Mouse (Mus musculus) urinary bladder, adult 18-20 months (tissue): ENCODE measurements around the gene Galnt10.

Experiments
- DNase-seq, 2 experiments: peaks; one replicate each; pipeline ENCODE4 v3.0.0; 2022; ENCODE audit warnings: low spot score in 2 of 2, mixed read lengths in 2 of 2

Galnt10 gene

GRCm38 (mm10) chr11:57658214-57658613 lies 13.0 kb downstream of the Galnt10 start:
- no peak for DNase-seq

DNA sequence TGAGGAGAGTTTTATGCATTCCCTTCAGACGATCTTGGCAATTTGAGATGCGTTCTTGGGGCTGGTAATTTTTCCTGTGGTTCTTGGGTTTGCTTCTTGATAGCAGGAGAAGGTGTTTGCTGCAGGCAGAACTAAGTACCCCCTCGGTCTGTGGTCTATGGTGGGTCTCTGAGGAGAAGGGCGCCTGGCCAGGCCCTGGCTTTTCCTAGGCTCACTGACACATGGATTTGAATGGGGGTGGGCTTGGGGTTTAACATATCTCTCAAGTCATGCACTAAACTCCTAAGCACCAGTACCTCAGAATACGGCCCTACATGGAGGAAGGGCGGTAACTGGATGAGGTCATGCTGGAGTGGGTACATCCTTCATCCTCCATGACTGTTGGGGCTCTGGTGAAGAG lies 13.5 kb downstream of the Galnt10 start:
- DNase-seq: no peak

- no peak for DNase-seq
Measured at GRCm38 (mm10) chr11:57660156-57660555, 14.9 kb downstream of the Galnt10 start.

DNA sequence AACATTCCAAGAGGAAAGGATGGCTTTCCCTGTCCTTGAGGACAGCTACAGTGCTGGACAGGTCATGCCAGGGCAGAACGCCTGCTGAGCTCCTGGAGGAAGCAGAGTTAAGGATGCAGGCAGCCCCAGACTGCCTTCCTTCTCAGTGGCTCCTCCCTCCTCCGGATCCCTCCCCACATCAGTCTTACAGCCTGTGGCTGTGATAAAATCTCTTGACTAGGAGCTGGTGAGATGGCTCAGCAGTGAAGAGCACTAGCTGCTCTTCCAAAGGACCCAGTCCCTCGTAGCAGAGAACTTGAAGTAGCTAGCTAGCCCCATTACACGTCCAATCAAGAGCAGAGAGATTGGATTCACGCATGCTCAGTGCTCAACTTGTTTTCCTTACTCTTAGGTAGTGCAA lies 15.6 kb downstream of the Galnt10 start:
- DNase-seq: no peak

GRCm38 (mm10) chr11:57661492-57662229 lies 16.4 kb downstream of the Galnt10 start:
- no peak for DNase-seq

GRCm38 (mm10) chr11:57662231-57662630 lies 17.0 kb downstream of the Galnt10 start:
- DNase-seq: no peak

DNA sequence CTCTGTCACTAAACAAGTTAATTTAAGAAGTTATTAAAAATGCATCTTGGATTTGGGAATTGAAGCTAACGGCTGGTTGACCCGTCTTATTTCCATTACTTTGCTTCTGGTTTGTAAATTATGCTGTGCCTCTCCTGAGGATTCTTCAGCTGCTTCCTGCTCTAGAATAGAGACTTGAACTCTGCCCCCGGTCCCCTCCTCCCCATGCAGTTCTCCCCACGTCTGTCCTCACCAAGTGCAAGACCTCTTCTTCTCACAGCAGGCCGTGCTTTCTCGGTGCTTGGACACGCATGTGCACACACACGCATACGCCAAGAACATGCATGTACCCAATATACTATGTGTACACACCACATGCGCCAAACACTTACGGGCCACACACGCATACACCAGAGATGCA lies 18.0 kb downstream of the Galnt10 start:
- no peak for DNase-seq

DNA sequence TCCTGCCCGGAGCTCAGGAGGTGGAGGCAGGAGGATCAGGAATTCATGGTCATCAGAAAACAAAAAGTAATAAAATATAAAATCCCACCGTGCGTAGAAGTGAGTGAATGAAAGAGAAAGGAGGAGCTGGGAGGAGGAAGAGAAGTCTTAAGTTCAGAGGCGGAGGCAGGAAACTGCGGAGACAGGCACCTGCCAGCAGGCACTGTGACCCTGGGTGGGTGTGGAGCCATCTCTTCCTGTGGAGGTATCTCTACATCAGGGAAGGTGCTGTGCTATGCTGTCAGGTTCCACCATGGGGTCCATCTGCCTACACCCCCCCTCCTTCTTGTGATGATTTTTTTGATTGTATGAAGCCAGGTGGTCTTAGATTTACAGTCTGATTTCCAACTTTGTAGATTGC lies 19.5 kb downstream of the Galnt10 start:
- no peak for DNase-seq

DNA sequence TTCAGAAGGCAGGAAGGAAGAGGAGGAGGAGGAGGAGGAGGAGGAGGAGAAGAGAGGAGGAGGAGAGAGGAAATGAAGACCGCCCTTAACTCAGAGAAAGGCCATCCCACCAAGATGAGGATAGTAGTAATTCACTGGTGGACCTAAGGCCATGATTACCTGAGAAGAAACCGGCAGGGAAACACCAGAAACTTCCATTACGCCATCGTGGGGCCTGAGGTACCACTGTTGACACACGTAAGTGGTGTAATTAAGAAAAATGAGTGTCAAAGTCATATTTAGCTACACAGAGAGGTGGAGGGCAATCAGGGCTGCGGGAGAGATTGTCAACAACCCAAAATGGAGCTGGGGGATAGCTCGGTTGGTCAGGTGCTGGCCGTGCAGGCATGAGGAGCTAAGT lies 23.0 kb downstream of the Galnt10 start:
- no peak for DNase-seq

DNA sequence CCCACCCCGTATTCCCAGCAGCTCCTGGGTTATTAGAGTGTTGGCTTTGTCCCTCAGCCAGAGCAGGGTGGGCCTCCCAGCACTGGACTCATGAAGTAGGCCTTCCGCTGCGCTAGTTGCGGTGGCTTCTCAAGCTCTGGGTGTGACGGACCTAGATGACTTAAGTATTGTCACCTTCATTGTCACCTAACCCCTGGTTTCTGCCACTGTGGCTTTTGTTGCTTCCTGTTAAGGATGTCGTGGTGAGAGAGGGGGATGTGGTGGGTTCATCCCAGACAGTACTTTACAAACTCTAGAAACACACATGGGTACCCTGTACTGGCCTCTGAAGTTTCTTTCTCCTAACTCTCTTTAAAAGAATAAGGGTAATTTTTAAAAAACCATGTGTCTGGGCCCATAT lies 24.3 kb downstream of the Galnt10 start:
- DNase-seq: no peak

- no peak for DNase-seq
Measured at GRCm38 (mm10) chr11:57671120-57671697, 26.0 kb downstream of the Galnt10 start.

GRCm38 (mm10) chr11:57671797-57672196 lies 26.6 kb downstream of the Galnt10 start:
- DNase-seq: no peak

- DNase-seq: no peak
Measured at GRCm38 (mm10) chr11:57672995-57673394, 27.8 kb downstream of the Galnt10 start.

DNA sequence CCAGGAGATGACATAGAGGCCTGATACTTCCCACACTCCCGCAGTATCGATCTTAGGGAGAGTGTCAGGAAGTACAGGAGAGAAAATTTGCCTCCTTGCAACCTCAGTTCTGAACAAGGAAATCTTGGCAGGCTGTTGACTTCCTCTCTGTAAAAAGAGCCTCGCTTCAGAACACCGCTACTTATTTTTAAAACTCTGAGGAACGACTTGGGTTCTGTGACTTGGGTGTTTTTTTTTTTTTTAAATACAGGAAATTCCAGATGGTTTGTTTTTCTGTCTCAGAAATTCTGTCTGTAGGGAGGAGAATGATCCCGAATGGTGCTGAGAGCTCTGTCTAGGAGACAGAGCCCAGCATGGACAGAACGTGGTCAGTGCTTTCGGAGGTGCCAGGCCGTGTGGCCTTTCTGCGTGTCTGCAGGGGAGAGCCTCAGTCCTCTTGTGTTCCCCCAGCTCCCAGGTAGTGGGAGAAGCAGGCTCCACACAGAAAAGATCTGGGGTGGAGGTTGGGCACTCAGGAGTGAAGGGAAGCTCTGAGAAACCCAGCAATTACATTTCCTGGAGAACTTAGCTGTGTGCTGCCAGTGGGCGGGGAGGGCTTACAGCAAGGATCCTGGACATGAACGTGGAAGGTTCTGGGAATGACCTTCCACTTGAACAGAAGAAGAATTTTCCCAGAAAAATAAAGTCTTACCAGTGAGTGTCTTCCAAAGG lies 28.9 kb downstream of the Galnt10 start:
- DNase-seq: no peak

DNA sequence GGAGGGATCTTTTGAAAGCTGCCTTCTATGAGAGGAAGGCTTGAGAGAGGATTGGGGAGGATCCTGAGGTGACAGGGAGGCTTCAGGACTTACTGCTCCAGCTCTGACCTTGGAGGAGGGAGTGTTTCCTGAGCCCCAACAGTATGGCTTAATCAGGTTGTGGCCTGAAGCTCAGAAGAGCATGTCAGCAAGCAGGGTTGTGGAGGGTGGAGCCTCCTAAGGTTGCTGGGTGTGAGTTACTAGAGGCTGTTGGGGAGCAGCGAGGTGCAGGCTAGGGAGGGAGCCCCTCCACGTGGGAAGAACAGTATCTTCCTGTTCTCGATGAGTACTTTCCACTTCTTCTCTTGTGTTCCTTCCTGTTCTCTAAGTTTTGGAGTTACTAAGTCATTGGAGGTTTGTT lies 32.0 kb downstream of the Galnt10 start:
- DNase-seq: no peak

DNA sequence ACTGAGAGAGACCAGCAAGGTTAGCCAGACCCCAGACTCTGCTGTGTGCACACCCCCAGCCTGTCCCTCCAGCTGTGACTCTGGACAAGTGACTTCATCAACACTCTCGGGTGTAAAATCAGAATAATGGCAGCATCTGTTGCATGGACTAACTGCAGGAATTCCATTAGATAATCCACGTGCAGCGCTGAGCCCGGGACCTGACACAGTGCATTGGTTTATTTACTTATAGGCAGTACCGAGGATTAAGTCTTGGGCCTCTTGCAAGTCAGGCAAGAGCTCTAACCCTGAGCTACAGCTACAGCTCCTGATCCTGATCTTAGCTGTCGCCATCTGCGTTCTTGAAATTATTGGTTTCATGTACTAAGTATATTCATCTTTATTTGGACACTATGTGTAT lies 37.3 kb downstream of the Galnt10 start:
- DNase-seq: no peak

GRCm38 (mm10) chr11:57683125-57683524 lies 37.9 kb downstream of the Galnt10 start:
- no peak for DNase-seq

GRCm38 (mm10) chr11:57683931-57684330 lies 38.7 kb downstream of the Galnt10 start:
- no peak for DNase-seq

- DNase-seq: no peak
Measured at GRCm38 (mm10) chr11:57684891-57685290, 39.6 kb downstream of the Galnt10 start.

DNA sequence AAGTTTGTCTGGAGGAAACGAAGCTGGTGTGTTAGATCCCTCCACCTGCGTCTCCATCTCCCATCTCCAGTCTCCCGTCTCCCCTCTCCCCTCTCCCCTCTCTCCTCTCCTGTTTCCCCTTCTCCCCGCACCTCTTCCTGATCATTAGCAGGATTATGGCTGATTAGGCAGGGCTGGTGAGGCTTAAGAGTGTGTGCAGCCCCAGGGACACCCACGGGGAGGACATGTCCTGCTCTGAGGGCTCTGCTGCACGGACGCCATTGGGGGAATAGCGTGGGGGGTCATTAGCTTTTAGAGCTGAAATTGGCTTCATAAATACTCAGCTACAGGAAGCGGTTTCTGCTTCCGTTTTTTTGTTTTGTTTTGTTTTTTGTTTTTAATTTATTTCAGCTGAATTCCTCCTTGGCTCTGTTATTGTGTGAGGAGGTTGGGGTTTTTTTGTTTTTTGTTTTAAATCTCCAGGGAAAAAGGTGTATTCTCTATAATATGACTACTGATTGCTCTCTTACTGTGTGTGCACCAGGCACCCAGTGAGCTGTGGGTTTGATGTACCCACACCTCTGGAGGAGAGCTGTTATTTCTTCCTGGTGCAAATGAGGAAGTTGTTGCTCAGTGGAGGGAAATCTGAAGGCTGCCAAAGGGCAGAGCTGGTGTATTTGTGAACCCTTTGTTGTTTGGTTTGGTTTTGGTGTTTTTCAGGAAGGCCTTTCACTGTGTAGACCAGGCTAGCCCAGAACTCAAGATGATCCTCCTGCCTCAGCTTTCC lies 40.6 kb downstream of the Galnt10 start:
- no peak for DNase-seq

DNA sequence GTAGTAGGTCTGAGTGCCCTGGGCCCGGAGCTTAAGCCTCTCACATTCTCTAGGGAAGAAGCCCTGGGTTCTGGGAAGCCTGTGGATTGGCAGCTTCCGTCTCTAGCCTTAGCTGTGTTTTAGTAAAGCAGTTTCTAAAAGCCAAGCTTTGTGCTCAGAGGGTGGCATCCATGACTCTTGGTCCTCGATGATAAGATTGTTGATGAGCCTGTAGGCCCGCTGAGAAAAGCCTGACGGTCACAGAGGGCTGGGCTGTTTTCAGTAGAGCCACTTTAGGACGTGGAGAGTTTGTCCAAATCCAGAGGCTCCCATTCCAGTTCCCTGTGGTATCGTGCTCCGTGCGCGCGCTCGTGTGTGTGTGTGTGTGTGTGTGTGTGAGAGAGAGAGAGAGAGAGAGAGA lies 41.6 kb downstream of the Galnt10 start:
- DNase-seq: no peak

- DNase-seq: no peak
Measured at GRCm38 (mm10) chr11:57687258-57687657, 42.0 kb downstream of the Galnt10 start.
